Mouse (Mus musculus): ENCODE measurements at regions not wholly inside any gene's neighbourhood (a gene's known extent, or its start where the extent isn't known, plus 50 kb on each side); places are given as distances from the start of the nearest gene placed in this dataset.

DNA sequence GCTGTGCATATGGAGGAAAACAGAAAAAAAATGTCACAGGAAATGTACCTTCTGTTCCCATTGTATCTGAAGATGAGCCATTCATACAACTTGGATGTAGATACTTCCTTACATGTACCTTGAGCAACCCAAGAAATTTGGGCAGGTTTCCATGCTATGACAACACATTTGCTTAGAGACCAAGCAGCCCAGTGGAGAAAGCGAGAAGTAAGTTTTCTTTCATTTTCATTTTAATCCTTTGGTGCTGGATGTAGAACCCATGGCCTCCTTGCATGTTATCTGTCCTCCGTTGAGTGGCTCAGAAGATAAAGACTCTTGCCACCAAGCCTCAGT, 174.3 kb downstream of the Plk2 start:
- Histone ChIP-seq H3K9ac (ENCODE audit: low read length) (no peak overlapping the region), H3K27ac (ENCODE audit: low read depth) (no peak overlapping the region), H3K4me1 (replicated peaks; ENCODE audit: control insufficient read depth, insufficient read depth, low read length) (no peaks in the 10 kb centered on the region), H3K9me3 (ENCODE audit: control insufficient read depth, low read length) (no peaks in the 10 kb centered on the region), H3K4me3 (ENCODE audit: low read depth, low read length) (no peak overlapping the region), H3K4me2 (ENCODE audit: low read length) (no peak overlapping the region), H3K36me3 (ENCODE audit: control insufficient read depth, insufficient read depth, low read length) (no peaks in the 10 kb centered on the region), H3K27me3 (replicated peaks; ENCODE audit: control insufficient read depth, insufficient read depth, low read length) (no peaks in the 10 kb centered on the region)
- DNase-seq (ENCODE audit: low spot score), result no peak
- no peak for ATAC-seq (replicated peaks; ENCODE audit: low FRiP score, low TSS enrichment, low read depth)
- 96% methylated on average over 2 of the region's 2 CpGs for WGBS

DNA sequence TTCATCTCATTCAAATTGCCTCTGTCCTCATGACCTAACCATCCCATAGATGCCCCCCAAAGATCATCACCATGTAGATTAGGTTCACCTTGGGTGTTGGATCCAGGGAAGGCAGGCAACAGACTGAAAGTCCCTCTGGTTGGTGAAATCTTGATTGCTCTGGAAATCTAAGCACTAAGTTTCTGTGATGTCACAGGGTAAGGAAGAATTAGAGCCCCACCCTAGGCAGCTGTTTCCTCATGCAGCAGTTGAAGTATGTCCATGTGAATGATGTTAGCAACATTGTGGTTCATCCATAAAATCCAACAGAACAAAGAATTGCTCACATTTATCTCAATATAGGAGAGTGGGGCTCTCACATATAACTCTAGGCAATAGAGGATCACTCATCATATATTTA, 175.5 kb downstream of the Plk2 start:
- Histone ChIP-seq H3K27ac (ENCODE audit: low read depth) (no peak overlapping the region), H3K36me3 (ENCODE audit: control insufficient read depth, insufficient read depth, low read length) (no peaks in the 10 kb centered on the region), H3K9me3 (ENCODE audit: control insufficient read depth, low read length) (no peaks in the 10 kb centered on the region), H3K4me2 (ENCODE audit: low read length) (no peak overlapping the region), H3K27me3 (replicated peaks; ENCODE audit: control insufficient read depth, insufficient read depth, low read length) (no peaks in the 10 kb centered on the region), H3K4me3 (ENCODE audit: low read depth, low read length) (no peak overlapping the region), H3K9ac (ENCODE audit: low read length) (no peak overlapping the region), H3K4me1 (replicated peaks; ENCODE audit: control insufficient read depth, insufficient read depth, low read length) (no peaks in the 10 kb centered on the region)
- DNase-seq (ENCODE audit: low spot score), result no peak
- ATAC-seq (replicated peaks; ENCODE audit: low FRiP score, low TSS enrichment, low read depth), result no peak

DNA sequence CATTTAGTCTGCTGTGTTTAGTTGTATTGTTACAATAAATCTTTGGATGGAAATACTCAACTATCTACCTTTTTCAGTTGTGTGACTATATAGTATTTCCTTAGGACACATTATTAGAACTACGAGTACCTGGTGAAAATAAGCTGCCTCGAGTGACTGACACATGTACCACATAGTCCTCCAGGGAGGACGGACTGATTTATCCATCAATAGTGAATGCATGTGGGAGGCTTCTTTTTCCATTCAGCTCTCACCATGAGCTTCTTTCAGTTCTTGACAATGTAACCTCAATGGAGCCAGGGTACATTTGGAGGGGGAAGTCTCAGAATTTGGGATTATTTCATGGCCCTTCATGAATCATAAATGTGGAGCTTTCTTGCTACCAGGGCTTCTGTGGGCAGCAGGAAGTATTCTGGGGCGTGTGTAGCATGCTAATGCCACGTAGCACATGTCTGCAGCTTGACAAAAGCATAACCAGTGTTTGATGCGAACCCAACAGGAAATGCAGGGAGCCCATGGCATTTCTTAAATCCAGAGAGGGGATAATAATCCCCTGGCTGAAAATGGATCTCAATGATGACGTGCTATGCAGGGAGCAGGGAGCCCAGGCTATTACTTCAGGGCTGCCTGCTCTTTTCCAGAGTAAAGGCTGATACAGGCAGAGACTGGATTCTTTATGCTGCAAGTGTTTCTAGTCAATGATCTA, 178.7 kb downstream of the Plk2 start:
- Histone ChIP-seq H3K4me2 (ENCODE audit: low read length) (no peak overlapping the region), H3K9me3 (ENCODE audit: control insufficient read depth, low read length) (no peaks in the 10 kb centered on the region), H3K9ac (ENCODE audit: low read length) (no peak overlapping the region), H3K4me1 (replicated peaks; ENCODE audit: control insufficient read depth, insufficient read depth, low read length) (no peaks in the 10 kb centered on the region), H3K27ac (ENCODE audit: low read depth) (no peak overlapping the region), H3K27me3 (replicated peaks; ENCODE audit: control insufficient read depth, insufficient read depth, low read length) (no peaks in the 10 kb centered on the region), H3K36me3 (ENCODE audit: control insufficient read depth, insufficient read depth, low read length) (no peaks in the 10 kb centered on the region), H3K4me3 (ENCODE audit: low read depth, low read length) (no peak overlapping the region)
- ATAC-seq (replicated peaks; ENCODE audit: low FRiP score, low TSS enrichment, low read depth), result no peak
- 74% methylated on average over 7 of the region's 7 CpGs for WGBS
- DNase-seq (ENCODE audit: low spot score), result no peak

DNA sequence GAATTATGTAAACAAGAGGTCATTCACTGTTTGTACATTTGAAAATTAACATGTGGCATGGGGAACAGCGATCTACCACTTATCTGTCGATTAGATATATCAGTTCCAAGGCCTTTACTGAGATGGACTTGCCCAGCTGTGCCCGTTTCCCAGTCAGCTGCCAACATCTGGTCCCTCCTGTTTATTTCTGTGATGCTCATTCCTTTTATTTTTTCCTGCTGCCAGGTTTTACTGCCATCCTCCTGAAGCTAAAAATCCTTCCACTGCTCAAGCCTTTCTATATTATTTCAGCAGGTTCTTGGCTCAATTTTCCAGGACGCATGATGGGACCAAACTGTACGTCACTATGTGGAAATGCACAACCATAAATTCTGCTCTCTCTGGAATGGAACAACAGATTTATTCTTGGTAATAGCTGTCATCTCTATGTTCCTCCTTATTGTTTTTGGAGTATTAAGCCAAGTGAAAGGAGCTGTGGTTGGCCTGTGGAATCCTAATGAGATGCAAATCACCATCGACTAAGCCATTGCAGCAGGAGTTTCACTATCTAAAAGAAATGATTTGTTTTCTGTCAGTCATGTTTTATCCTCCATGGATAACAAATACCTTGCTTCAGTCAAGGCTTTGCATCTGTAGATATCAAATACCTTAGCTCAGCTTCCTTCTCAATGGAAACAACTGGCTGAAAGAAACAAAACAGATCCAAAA, 180.1 kb downstream of the Plk2 start:
- Histone ChIP-seq H3K4me3 (ENCODE audit: low read depth, low read length) (no peak overlapping the region), H3K4me1 (replicated peaks; ENCODE audit: control insufficient read depth, insufficient read depth, low read length) (peaks cover 4% of the 10 kb centered on the region; the same call in 1 of the 2 replicates), H3K9me3 (ENCODE audit: control insufficient read depth, low read length) (no peaks in the 10 kb centered on the region), H3K27ac (ENCODE audit: low read depth) (no peak overlapping the region), H3K9ac (ENCODE audit: low read length) (no peak overlapping the region), H3K4me2 (ENCODE audit: low read length) (no peak overlapping the region), H3K36me3 (ENCODE audit: control insufficient read depth, insufficient read depth, low read length) (no peaks in the 10 kb centered on the region), H3K27me3 (replicated peaks; ENCODE audit: control insufficient read depth, insufficient read depth, low read length) (no peaks in the 10 kb centered on the region)
- ATAC-seq (replicated peaks; ENCODE audit: low FRiP score, low TSS enrichment, low read depth) (no peak), DNase-seq (ENCODE audit: low spot score) (no peak)
- 67% methylated on average over 6 of the region's 6 CpGs for WGBS

DNA sequence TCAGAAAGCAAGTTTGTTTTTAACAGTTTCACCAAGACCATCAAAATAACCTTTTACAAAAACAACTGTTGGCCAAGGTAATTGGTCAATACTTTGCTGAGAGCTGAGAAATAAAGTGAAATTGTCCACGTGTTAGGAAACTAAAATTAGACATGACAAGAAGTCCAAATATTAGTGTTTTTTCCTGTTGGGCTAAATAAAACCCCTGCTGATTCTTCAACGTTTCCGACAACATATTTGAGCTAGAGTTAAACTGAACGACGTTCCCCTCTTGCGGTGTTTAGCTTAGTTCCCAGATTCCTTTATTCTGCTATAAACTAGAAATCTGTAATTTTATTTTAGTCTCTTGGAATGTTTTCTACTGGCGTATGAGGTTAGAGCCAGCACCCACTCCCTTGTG, 183.3 kb downstream of the Plk2 start:
- Histone ChIP-seq H3K36me3 (ENCODE audit: control insufficient read depth, insufficient read depth, low read length) (no peaks in the 10 kb centered on the region), H3K9me3 (ENCODE audit: control insufficient read depth, low read length) (no peaks in the 10 kb centered on the region), H3K27ac (ENCODE audit: low read depth) (no peak overlapping the region), H3K27me3 (replicated peaks; ENCODE audit: control insufficient read depth, insufficient read depth, low read length) (no peaks in the 10 kb centered on the region), H3K4me3 (ENCODE audit: low read depth, low read length) (no peak overlapping the region), H3K4me2 (ENCODE audit: low read length) (no peak overlapping the region), H3K9ac (ENCODE audit: low read length) (no peak overlapping the region), H3K4me1 (replicated peaks; ENCODE audit: control insufficient read depth, insufficient read depth, low read length) (peaks cover 4% of the 10 kb centered on the region; the same call in 1 of the 2 replicates)
- ATAC-seq (replicated peaks; ENCODE audit: low FRiP score, low TSS enrichment, low read depth), result no peak
- no peak for DNase-seq (ENCODE audit: low spot score)
- 51% methylated on average over 7 of the region's 7 CpGs for WGBS

DNA sequence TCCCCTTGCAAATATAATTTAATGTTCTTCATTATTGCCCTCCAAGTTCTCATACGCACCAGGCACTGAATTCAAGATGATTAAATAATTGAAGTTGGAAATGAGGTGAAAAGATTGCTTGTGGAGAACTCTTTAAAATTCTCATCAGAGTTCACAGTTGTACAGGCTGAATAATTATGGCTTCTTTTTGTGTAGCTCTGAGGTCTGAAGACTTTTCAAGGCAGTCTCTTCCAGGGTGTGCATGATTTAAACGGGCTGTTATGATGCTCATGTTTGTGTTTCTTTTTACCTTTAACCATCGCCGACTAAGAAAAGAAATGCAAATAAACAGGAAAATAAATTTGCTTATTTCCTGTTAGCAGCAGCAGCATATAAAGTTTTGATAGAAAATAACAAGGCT, 185.3 kb downstream of the Plk2 start:
- Histone ChIP-seq H3K9me3 (ENCODE audit: control insufficient read depth, low read length) (no peaks in the 10 kb centered on the region), H3K9ac (ENCODE audit: low read length) (no peak overlapping the region), H3K4me3 (ENCODE audit: low read depth, low read length) (no peak overlapping the region), H3K4me1 (replicated peaks; ENCODE audit: control insufficient read depth, insufficient read depth, low read length) (peaks cover 4% of the 10 kb centered on the region; the same call in 1 of the 2 replicates), H3K27me3 (replicated peaks; ENCODE audit: control insufficient read depth, insufficient read depth, low read length) (no peaks in the 10 kb centered on the region), H3K27ac (ENCODE audit: low read depth) (no peak overlapping the region), H3K36me3 (ENCODE audit: control insufficient read depth, insufficient read depth, low read length) (no peaks in the 10 kb centered on the region), H3K4me2 (ENCODE audit: low read length) (no peak overlapping the region)
- DNase-seq (ENCODE audit: low spot score), result no peak
- WGBS, result 91% methylated on average over 4 of the region's 4 CpGs
- no peak for ATAC-seq (replicated peaks; ENCODE audit: low FRiP score, low TSS enrichment, low read depth)

DNA sequence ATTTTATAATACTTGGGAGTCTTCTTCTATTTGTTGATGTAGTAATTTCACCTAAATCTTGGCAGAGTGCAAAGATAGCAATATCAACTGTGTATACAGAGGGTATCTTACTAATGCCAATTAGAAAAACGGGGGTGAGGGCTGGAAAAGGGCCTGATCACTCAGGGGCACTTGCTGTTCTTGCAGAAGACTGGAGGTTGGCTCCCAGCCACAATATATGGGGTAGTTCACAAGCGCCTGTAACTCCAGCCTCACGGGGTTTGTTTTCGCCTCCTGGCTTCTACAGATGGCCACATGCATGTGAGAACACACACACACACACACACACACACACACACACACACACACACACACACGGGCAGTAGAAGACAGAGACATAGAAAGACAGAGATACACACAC, 185.7 kb downstream of the Plk2 start:
- peaks cover 4% of the 10 kb centered on the region; the same call in 1 of the 2 replicates for H3K4me1 ChIP-seq (replicated peaks; ENCODE audit: control insufficient read depth, insufficient read depth, low read length)
- no peak overlapping the region for H3K4me2 ChIP-seq (ENCODE audit: low read length)
- H3K9me3 ChIP-seq (ENCODE audit: control insufficient read depth, low read length), result no peaks in the 10 kb centered on the region
- WGBS, result 89% methylated on average over 5 of the region's 5 CpGs
- ATAC-seq (replicated peaks; ENCODE audit: low FRiP score, low TSS enrichment, low read depth), result no peak
- H3K36me3 ChIP-seq (ENCODE audit: control insufficient read depth, insufficient read depth, low read length), result no peaks in the 10 kb centered on the region
- H3K27me3 ChIP-seq (replicated peaks; ENCODE audit: control insufficient read depth, insufficient read depth, low read length), result no peaks in the 10 kb centered on the region
- H3K4me3 ChIP-seq (ENCODE audit: low read depth, low read length), result no peak overlapping the region
- no peak overlapping the region for H3K27ac ChIP-seq (ENCODE audit: low read depth)
- no peak for DNase-seq (ENCODE audit: low spot score)
- H3K9ac ChIP-seq (ENCODE audit: low read length), result no peak overlapping the region

DNA sequence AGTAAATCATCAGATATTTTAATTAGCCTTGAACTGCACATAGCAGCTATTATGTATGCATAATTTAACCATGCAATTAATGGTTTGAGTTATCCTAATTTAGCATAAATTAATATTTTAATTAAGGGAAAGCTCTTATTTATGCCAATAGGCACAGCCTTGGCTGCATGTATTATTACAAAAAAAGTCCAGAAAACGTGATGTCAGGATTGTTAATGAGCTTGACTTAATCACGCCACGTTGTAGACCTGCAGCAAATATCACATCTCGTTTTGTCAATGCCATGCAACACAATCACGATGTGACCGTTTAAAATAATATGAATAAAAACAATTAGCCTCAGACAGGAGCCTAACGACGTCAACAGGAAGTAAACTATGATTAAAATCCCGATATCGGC, 189.9 kb downstream of the Plk2 start:
- 88% methylated on average over 10 of the region's 10 CpGs for WGBS
- Histone ChIP-seq H3K27ac (ENCODE audit: low read depth) (no peak overlapping the region), H3K36me3 (ENCODE audit: control insufficient read depth, insufficient read depth, low read length) (no peaks in the 10 kb centered on the region), H3K27me3 (replicated peaks; ENCODE audit: control insufficient read depth, insufficient read depth, low read length) (no peaks in the 10 kb centered on the region), H3K9ac (ENCODE audit: low read length) (no peak overlapping the region), H3K9me3 (ENCODE audit: control insufficient read depth, low read length) (no peaks in the 10 kb centered on the region), H3K4me2 (ENCODE audit: low read length) (no peak overlapping the region), H3K4me1 (replicated peaks; ENCODE audit: control insufficient read depth, insufficient read depth, low read length) (no peaks in the 10 kb centered on the region), H3K4me3 (ENCODE audit: low read depth, low read length) (no peak overlapping the region)
- ATAC-seq (replicated peaks; ENCODE audit: low FRiP score, low TSS enrichment, low read depth) (no peak), DNase-seq (ENCODE audit: low spot score) (no peak)

DNA sequence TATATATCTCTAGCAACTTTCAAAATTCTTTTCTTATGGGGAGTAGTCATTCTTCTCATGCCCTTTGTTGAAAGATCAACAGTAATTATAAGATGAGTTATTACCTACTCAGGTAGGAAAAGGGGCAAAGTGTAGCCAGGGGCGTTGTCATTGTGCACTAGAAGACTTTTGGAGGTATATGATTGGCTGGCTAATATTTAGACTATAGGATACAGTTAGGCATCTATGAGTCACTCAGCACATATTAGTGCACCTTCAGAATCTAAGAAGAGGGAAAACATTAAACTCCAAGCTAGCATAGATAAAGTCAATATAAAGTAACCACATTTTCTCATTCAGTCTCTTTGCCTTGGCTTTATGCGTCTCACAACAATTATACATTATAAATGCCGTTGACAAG, 199.8 kb downstream of the Plk2 start:
- DNase-seq (ENCODE audit: low spot score) (no peak), ATAC-seq (replicated peaks; ENCODE audit: low FRiP score, low TSS enrichment, low read depth) (no peak)
- 89% methylated on average over 3 of the region's 3 CpGs for WGBS

More for the DNA sequence above, 199.8 kb downstream of the Plk2 start:
- Histone ChIP-seq H3K9ac (ENCODE audit: low read length) (no peak overlapping the region), H3K4me1 (replicated peaks; ENCODE audit: control insufficient read depth, insufficient read depth, low read length) (no peaks in the 10 kb centered on the region), H3K27me3 (replicated peaks; ENCODE audit: control insufficient read depth, insufficient read depth, low read length) (no peaks in the 10 kb centered on the region), H3K4me2 (ENCODE audit: low read length) (no peak overlapping the region), H3K9me3 (ENCODE audit: control insufficient read depth, low read length) (no peaks in the 10 kb centered on the region), H3K36me3 (ENCODE audit: control insufficient read depth, insufficient read depth, low read length) (no peaks in the 10 kb centered on the region), H3K4me3 (ENCODE audit: low read depth, low read length) (no peak overlapping the region), H3K27ac (ENCODE audit: low read depth) (no peak overlapping the region)
